Mouse (Mus musculus): ENCODE measurements at regions not wholly inside any gene's neighbourhood (a gene's known extent, or its start where the extent isn't known, plus 50 kb on each side); places are given as distances from the start of the nearest gene placed in this dataset.

DNA sequence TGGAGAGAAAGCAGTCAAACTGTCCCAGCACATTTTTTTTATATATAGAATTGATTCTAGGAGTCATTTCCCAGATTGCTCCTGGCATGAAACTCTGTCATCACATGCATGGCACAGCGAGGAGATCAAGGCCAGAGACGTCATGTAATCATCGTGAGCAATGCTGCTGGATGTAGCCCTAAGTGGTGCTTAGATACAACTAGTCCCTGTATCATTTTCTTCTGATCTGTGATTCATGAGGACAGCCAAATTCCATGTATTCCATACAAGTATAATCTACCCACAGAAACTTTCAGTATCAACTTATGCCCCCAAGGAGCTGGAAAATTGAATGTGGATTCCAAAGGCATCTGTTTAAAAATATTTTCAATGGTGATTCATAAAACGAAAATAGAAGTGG lies 87.6 kb upstream of the Prr30 start:
- TF ChIP-seq FLI1 (IDR thresholded peaks at IDR 0.05; ENCODE audit: low read length) (no peak), GATA1 (IDR thresholded peaks at IDR 0.05; ENCODE audit: borderline replicate concordance, low read length) (no peak)
- Histone ChIP-seq H3K9me3 (no peaks in the 10 kb centered on the region), H3K36me3 (replicated peaks; ENCODE audit: low read length) (no peaks in the 10 kb centered on the region), H3K4me1 (no peaks in the 10 kb centered on the region), H3K4me3 (replicated peaks) (no peak overlapping the region), H3K27me3 (replicated peaks) (no peaks in the 10 kb centered on the region)

DNA sequence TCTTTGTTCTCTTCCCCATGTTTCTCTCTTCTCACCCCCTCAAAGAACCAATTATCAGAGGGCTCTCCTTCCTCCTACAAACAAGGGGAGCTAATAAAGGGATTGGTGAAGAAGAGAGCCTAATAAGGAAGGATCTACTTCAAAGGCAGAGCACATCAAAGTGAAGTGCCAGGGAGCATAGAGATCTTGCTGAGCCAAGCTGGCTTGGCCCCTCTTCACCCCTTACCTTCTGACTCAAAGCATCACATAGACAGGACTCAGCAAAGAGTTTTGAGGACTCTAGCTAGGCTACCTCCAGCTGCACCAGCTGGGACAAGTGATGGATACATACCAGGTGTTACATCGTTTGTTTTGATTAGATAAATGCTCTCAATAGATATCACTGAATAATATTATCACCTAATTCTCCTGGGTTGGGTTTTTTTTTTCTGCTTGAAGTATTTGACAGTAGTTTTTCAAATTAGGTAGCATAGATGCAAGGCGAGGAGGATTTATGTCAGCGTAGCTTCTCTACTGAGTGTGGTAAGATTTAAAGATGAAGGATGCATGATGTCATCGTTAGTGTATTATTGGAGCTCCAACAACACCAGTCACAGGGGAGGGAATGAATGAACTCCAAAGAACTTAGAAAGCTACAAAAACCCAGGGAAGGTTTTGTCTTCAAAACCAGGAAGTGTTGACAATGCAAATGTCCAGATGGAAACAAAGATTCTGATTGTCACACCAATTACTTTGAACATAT lies 69.1 kb upstream of the Prr30 start:
- TF ChIP-seq FLI1 (IDR thresholded peaks at IDR 0.05; ENCODE audit: low read length) = no peak
- TF ChIP-seq GATA1 (IDR thresholded peaks at IDR 0.05; ENCODE audit: borderline replicate concordance, low read length) = no peak
- H3K4me3 ChIP-seq (replicated peaks) = no peak overlapping the region
- no peaks in the 10 kb centered on the region for H3K36me3 ChIP-seq (replicated peaks; ENCODE audit: low read length)
- no peaks in the 10 kb centered on the region for H3K27me3 ChIP-seq (replicated peaks)
- H3K9me3 ChIP-seq = no peaks in the 10 kb centered on the region; the same call in none of the 2 replicates
- H3K4me1 ChIP-seq = no peaks in the 10 kb centered on the region

DNA sequence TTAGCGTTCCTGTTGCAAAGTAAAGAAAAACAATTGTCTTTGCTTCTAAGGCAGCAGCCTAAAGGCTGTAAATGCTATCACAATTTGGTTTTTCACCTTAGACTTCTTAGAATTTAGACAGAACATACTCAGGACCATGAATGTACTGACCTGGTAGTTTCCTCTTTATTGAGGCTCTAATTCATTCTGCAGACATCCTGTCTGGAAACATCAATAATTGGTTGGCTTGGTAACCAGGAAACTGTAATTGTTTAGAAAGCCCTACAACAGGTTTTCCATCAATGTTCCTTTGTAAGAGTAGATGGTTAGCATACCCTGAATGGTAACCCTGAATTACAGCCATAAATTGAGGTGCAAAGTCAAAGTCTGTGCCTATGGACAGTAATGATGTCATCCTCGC lies 67.4 kb upstream of the Prr30 start:
- no peaks in the 10 kb centered on the region for H3K27me3 ChIP-seq (replicated peaks)
- TF ChIP-seq GATA1 (IDR thresholded peaks at IDR 0.05; ENCODE audit: borderline replicate concordance, low read length) (no peak), FLI1 (IDR thresholded peaks at IDR 0.05; ENCODE audit: low read length) (no peak)

More for the DNA sequence above, 67.4 kb upstream of the Prr30 start:
- no peaks in the 10 kb centered on the region for H3K36me3 ChIP-seq (replicated peaks; ENCODE audit: low read length)
- no peaks in the 10 kb centered on the region; the same call in none of the 2 replicates for H3K9me3 ChIP-seq
- no peaks in the 10 kb centered on the region for H3K4me1 ChIP-seq
- no peak overlapping the region for H3K4me3 ChIP-seq (replicated peaks)
